Mouse (Mus musculus) ES-Bruce4 (cell line): ENCODE data around the gene Wasf2.

Experiments used
- CTCF ChIP-seq: IDR thresholded peaks from one replicate; pipeline ENCODE4 v1.8.1; 2011; ENCODE audit warnings: low read depth, low read length
- POLR2A ChIP-seq: IDR thresholded peaks from one replicate; pipeline ENCODE4 v1.8.1; 2011; ENCODE audit warnings: low read length; ENCODE audit not compliant: insufficient read depth

DNA sequence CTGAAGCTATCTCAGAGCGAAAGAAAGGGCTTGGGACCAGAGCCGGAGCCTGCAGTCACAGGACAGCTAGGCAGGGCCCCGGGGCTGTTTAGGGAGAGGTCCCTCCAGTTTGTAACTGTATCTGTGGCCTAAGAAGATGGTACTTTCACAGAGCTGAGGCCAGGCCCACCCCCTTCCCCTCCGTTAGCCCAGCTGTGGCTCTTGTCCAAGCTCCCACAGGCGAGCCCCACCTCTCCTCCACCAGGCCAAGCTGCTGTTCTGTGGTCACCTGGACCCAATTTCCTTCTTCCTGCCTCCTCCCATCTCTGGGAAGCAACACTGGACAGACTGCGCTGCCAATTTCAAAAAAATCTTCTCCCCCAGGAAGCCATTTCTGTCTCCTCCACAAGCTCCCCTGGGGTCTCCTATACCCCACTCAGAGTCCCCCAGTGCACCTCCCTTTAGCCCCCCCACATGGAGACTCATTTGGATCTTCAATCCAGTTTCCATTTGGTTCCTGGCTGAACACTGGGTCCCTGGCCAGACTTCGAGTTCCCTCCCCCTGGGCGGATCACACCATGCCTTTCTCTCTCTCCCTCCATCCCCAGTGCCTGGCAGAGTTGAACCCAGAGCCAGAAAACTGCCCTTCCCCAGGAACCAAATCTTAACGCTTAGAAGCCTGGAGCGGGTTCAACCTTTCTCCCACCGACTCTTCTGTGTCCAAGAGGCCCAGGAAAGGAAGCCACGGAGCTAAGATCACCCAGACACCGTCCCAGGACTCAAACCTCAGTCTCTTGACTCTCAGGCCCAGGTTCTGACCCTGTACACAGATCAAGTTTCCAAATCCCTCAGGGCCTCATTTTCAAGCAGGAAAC lies 21.6 kb upstream of the Wasf2 start:
- TF ChIP-seq POLR2A (no peak), CTCF (no peak)
